Mouse (Mus musculus) stomach, embryonic 15.5 days (tissue): ENCODE results near the gene Rufy3. TPM values are rescaled to one million over a fixed set of nuclear protein-coding genes. Genes with fewer than 3 reads are reported as not detected.

Experiments
- ATAC-seq: fragments of 200-750 bp; cut with Nextera tagmentation; 2 replicates; pipeline ENCODE4 v1.8.0; 2017; ENCODE audit warnings: low read depth, moderate number of reproducible peaks, moderate TSS enrichment; ENCODE audit not compliant: insufficient read depth, low FRiP score
- H3K27ac ChIP-seq: fragments of 300-500 bp; sonication (generic); 2 replicates; pipeline ENCODE4 v1.5.1; 2015; ENCODE audit warnings: mild to moderate bottlenecking, inconsistent platforms
- H3K27me3 ChIP-seq: fragments of 300-500 bp; sonication (generic); replicated peaks from 2 replicates; pipeline ENCODE4 v1.6.1; 2015; ENCODE audit warnings: inconsistent platforms
- H3K36me3 ChIP-seq: fragments of 300-500 bp; sonication (generic); 2 replicates; pipeline ENCODE4 v1.6.1; 2015; ENCODE audit warnings: inconsistent platforms
- H3K4me1 ChIP-seq: fragments of 300-500 bp; sonication (generic); 2 replicates; pipeline ENCODE4 v1.6.1; 2015; ENCODE audit warnings: inconsistent platforms
- H3K4me2 ChIP-seq: fragments of 300-500 bp; sonication (generic); 2 replicates; pipeline ENCODE4 v1.6.1; 2015; ENCODE audit warnings: mild to moderate bottlenecking, inconsistent platforms
- H3K4me3 ChIP-seq: fragments of 300-500 bp; sonication (generic); replicated peaks from 2 replicates; pipeline ENCODE4 v1.5.1; 2015; ENCODE audit warnings: inconsistent platforms
- H3K9ac ChIP-seq: fragments of 300-500 bp; sonication (generic); 2 replicates; pipeline ENCODE4 v1.6.1; 2015; ENCODE audit warnings: inconsistent platforms
- H3K9me3 ChIP-seq: fragments of 300-500 bp; sonication (generic); 2 replicates; pipeline ENCODE4 v1.6.1; 2016; ENCODE audit warnings: inconsistent platforms
- WGBS: fragments of 180-500 bp; shearing (Covaris S2); methylation state at CpG from one replicate; pipeline ENCODE4 v1.1.7; 2015; 5-methylcytosine and 5-hydroxymethylcytosine counted together
- polyA plus RNA-seq: library from polyadenylated mRNA; unstranded; fragments of >200 nt; fragmentation: Nextera tagmentation; extraction: Ambion mirVana; gene quantifications from 2 replicates; pipeline ENCODE4 v1.2.1, GENCODE M21; 2015

Rufy3 gene
- polyA plus RNA-seq, 1 experiment from 2014 or later: 16.8 TPM

- 59% methylated on average over 9 of the region's 9 CpGs for WGBS
- no peak overlapping the region for H3K9ac ChIP-seq
- H3K4me1 ChIP-seq: peaks cover 4% of the 10 kb centered on the region; the same call in 1 of the 2 replicates
- no peak for ATAC-seq
- H3K36me3 ChIP-seq: no peaks in the 10 kb centered on the region
- no peaks in the 10 kb centered on the region for H3K9me3 ChIP-seq
- H3K27me3 ChIP-seq: no peaks in the 10 kb centered on the region
- H3K4me3 ChIP-seq: no peak overlapping the region
- H3K27ac ChIP-seq: no peak overlapping the region
- H3K4me2 ChIP-seq: no peak overlapping the region
Observed at GRCm38 (mm10) chr5:88583271-88584031, 18.6 kb downstream of the Rufy3 start.

GRCm38 (mm10) chr5:88584061-88584460, 19.2 kb downstream of the Rufy3 start:
- no peaks in the 10 kb centered on the region for H3K27me3 ChIP-seq
- no peak overlapping the region for H3K9ac ChIP-seq
- no peak overlapping the region; the same call in 1 of the 2 replicates for H3K4me2 ChIP-seq
- H3K4me3 ChIP-seq: peak overlapping the region; percentile 2; the same call in 1 of the 2 replicates
- peaks cover 4% of the 10 kb centered on the region; the same call in 1 of the 2 replicates for H3K4me1 ChIP-seq
- H3K27ac ChIP-seq: no peak overlapping the region
- H3K9me3 ChIP-seq: no peaks in the 10 kb centered on the region
- 37% methylated on average over 9 of the region's 9 CpGs for WGBS
- no peak for ATAC-seq
- no peaks in the 10 kb centered on the region for H3K36me3 ChIP-seq

- no peak; the same call in 1 of the 2 replicates for ATAC-seq
- H3K4me1 ChIP-seq: peaks cover 4% of the 10 kb centered on the region; the same call in 1 of the 2 replicates
Observed at GRCm38 (mm10) chr5:88586407-88587174, 21.8 kb downstream of the Rufy3 start.

GRCm38 (mm10) chr5:88587211-88587934, 22.5 kb downstream of the Rufy3 start:
- Histone ChIP-seq H3K9me3 (no peaks in the 10 kb centered on the region), H3K36me3 (no peaks in the 10 kb centered on the region), H3K4me2 (no peak overlapping the region), H3K27me3 (no peaks in the 10 kb centered on the region), H3K27ac (no peak overlapping the region), H3K4me3 (no peak overlapping the region), H3K4me1 (peaks cover 4% of the 10 kb centered on the region; the same call in 1 of the 2 replicates), H3K9ac (no peak overlapping the region)
- 46% methylated on average over 13 of the region's 13 CpGs for WGBS
- peak; percentile 82 for ATAC-seq

More at GRCm38 (mm10) chr5:88586407-88587174, 21.8 kb downstream of the Rufy3 start:
- no peaks in the 10 kb centered on the region for H3K9me3 ChIP-seq
- no peaks in the 10 kb centered on the region for H3K27me3 ChIP-seq
- no peak overlapping the region for H3K27ac ChIP-seq
- no peaks in the 10 kb centered on the region for H3K36me3 ChIP-seq
- H3K4me3 ChIP-seq: no peak overlapping the region
- 81% methylated on average over 7 of the region's 7 CpGs for WGBS
- no peak overlapping the region for H3K9ac ChIP-seq
- H3K4me2 ChIP-seq: no peak overlapping the region

GRCm38 (mm10) chr5:88588481-88588880, 23.6 kb downstream of the Rufy3 start:
- no peaks in the 10 kb centered on the region for H3K9me3 ChIP-seq
- WGBS: 66% methylated on average over 5 of the region's 5 CpGs
- H3K4me2 ChIP-seq: no peak overlapping the region
- H3K4me1 ChIP-seq: peaks cover 4% of the 10 kb centered on the region; the same call in 1 of the 2 replicates
- H3K27ac ChIP-seq: no peak overlapping the region
- H3K9ac ChIP-seq: no peak overlapping the region
- H3K36me3 ChIP-seq: no peaks in the 10 kb centered on the region
- ATAC-seq: no peak
- no peak overlapping the region for H3K4me3 ChIP-seq
- no peaks in the 10 kb centered on the region for H3K27me3 ChIP-seq

GRCm38 (mm10) chr5:88593421-88594172, 28.8 kb downstream of the Rufy3 start:
- H3K4me3 ChIP-seq: no peak overlapping the region
- peak overlapping the region; percentile 41 for H3K27ac ChIP-seq
- H3K4me2 ChIP-seq: peak overlapping the region; percentile 21
- H3K27me3 ChIP-seq: no peaks in the 10 kb centered on the region
- no peaks in the 10 kb centered on the region for H3K4me1 ChIP-seq
- WGBS: 71% methylated on average over 13 of the region's 13 CpGs
- ATAC-seq: peak; percentile 76
- no peaks in the 10 kb centered on the region for H3K9me3 ChIP-seq
- no peak overlapping the region for H3K9ac ChIP-seq
- no peaks in the 10 kb centered on the region for H3K36me3 ChIP-seq

- WGBS: 79% methylated on average over 7 of the region's 7 CpGs
- Histone ChIP-seq H3K9ac (no peak overlapping the region), H3K36me3 (no peaks in the 10 kb centered on the region), H3K4me3 (no peak overlapping the region), H3K4me2 (no peak overlapping the region; the same call in 1 of the 2 replicates), H3K27ac (peak overlapping the region; percentile 41; the same call in 1 of the 2 replicates), H3K9me3 (no peaks in the 10 kb centered on the region), H3K27me3 (no peaks in the 10 kb centered on the region), H3K4me1 (no peaks in the 10 kb centered on the region)
- ATAC-seq: no peak
Observed at GRCm38 (mm10) chr5:88594173-88594569, 29.3 kb downstream of the Rufy3 start.

- H3K36me3 ChIP-seq: no peaks in the 10 kb centered on the region
- WGBS: 70% methylated on average over 5 of the region's 5 CpGs
- no peaks in the 10 kb centered on the region for H3K4me1 ChIP-seq
- H3K27ac ChIP-seq: no peak overlapping the region
- H3K4me2 ChIP-seq: no peak overlapping the region
- no peak overlapping the region for H3K4me3 ChIP-seq
- ATAC-seq: 0 out of 2 replicates have a peak, but pooled peaks have one; percentile 45
- no peak overlapping the region for H3K9ac ChIP-seq
- H3K9me3 ChIP-seq: no peaks in the 10 kb centered on the region
- no peaks in the 10 kb centered on the region for H3K27me3 ChIP-seq
Observed at GRCm38 (mm10) chr5:88595537-88596455, 31.0 kb downstream of the Rufy3 start.

- Histone ChIP-seq H3K36me3 (no peaks in the 10 kb centered on the region), H3K9me3 (no peaks in the 10 kb centered on the region), H3K9ac (no peak overlapping the region), H3K27ac (no peak overlapping the region), H3K27me3 (no peaks in the 10 kb centered on the region), H3K4me3 (no peak overlapping the region), H3K4me2 (no peak overlapping the region), H3K4me1 (no peaks in the 10 kb centered on the region)
- ATAC-seq: no peak
- 87% methylated on average over 6 of the region's 6 CpGs for WGBS
Observed at GRCm38 (mm10) chr5:88598961-88599360, 34.1 kb downstream of the Rufy3 start.

- no peak for ATAC-seq
- H3K9ac ChIP-seq: no peak overlapping the region
- H3K9me3 ChIP-seq: no peaks in the 10 kb centered on the region
- H3K4me2 ChIP-seq: no peak overlapping the region
- no peak overlapping the region for H3K4me3 ChIP-seq
- H3K27me3 ChIP-seq: no peaks in the 10 kb centered on the region
- 72% methylated on average over 2 of the region's 2 CpGs for WGBS
- H3K4me1 ChIP-seq: no peaks in the 10 kb centered on the region
- H3K27ac ChIP-seq: no peak overlapping the region
- H3K36me3 ChIP-seq: no peaks in the 10 kb centered on the region
Observed at GRCm38 (mm10) chr5:88602030-88602429, 37.2 kb downstream of the Rufy3 start.
